8 mouse cellular contexts compared by ENCODE assay signal in the genomic region with DNA sequence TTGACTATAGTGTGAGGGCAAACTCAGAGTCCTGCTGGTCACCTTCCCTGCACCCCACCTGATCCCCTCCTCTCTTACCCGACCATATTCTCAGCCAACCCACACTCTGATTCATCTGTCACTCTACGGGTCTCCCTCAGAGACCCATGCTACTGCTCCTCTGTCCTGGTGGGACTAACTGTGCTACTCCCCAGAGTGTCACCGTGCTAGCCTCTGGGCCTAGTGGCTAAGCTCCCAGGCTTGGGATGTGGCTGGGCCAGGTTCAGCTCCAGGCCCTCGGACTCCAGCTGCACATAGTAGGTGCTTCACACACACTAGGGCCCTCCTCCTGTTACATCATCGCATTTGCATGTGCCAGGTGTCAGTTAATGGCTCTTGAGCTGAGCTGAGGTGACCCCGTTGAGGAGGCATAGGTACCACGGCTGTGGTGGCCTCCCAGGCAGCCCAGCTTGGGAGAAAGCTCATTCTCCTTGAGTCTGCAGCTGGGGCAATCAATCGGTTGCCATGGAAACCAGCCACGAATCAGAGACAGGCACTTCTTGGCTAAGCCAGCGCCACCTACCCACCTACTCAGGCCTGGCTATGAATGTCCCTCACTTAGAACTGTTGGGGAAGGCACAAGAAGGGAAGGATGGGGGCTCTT. TPM values are rescaled to one million over a fixed set of nuclear protein-coding genes. Genes with fewer than 3 reads are reported as not detected.
DNase-seq lines count a peak whose midpoint lies in the region; ATAC-seq lines count a peak whose summit lies in the region.
"Had no signal": no experiment of that assay in that cellular context is flagged by ENCODE, and none has a peak within 500 bp of the region (broad histone marks: within the 10 kb centered on the region; RNA-seq: fewer than 3 reads in every experiment).

No protein-coding gene starts in this region.

- peak; percentile 75 for ATAC-seq in hindbrain, embryonic 12.5 days (ENCODE audit: low FRiP score)

- no peaks in the 10 kb centered on the region for H3K27me3 ChIP-seq in hindbrain, embryonic 12.5 days

- H3K36me3 ChIP-seq in hindbrain, embryonic 12.5 days: no peaks in the 10 kb centered on the region
- H3K36me3 ChIP-seq: embryonic facial prominence, embryonic 15.5 days had no signal

- H3K4me2 ChIP-seq in hindbrain, embryonic 12.5 days (replicated peaks): no peak overlapping the region
- H3K4me2 ChIP-seq: embryonic facial prominence, embryonic 15.5 days had no signal

- peaks cover 69% of the 10 kb centered on the region for H3K4me1 ChIP-seq in hindbrain, embryonic 12.5 days

- H3K27ac ChIP-seq in hindbrain, embryonic 12.5 days: peak overlapping the region; percentile 80
- H3K27ac ChIP-seq: embryonic facial prominence, embryonic 15.5 days had no signal

- no peak overlapping the region for H3K4me3 ChIP-seq in hindbrain, embryonic 12.5 days
- H3K4me3 ChIP-seq: embryonic facial prominence, embryonic 15.5 days had no signal

- no peaks in the 10 kb centered on the region for H3K9me3 ChIP-seq in hindbrain, embryonic 12.5 days (replicated peaks)
- H3K9me3 ChIP-seq: embryonic facial prominence, embryonic 15.5 days had no signal

- no peak overlapping the region for H3K9ac ChIP-seq in hindbrain, embryonic 12.5 days
- H3K9ac ChIP-seq: embryonic facial prominence, embryonic 15.5 days had no signal

- peak; percentile 66 for DNase-seq in ES-CJ7 (ENCODE audit: low read depth, low spot score)
- peak; percentile 68 for DNase-seq in brain, embryonic 18.5 days (ENCODE audit: low read depth, low spot score)
- DNase-seq in mesoderm, embryonic 11.5 days (ENCODE audit: low read depth, low spot score): peak; percentile 85
- DNase-seq in telencephalon, adult 2 months (ENCODE audit: low read depth, low spot score): peak; percentile 82
- no peak for DNase-seq in urinary bladder, postnatal 10 days (ENCODE audit: low spot score)
- no peak for DNase-seq in kidney, postnatal 10 days

- 29% methylated on average over 10 of the region's 10 CpGs for WGBS in hindbrain, embryonic 12.5 days

RNA-seq across cellular contexts. Expression of a gene that starts 37.4 kb away (rescaled TPM):
- polyA plus RNA-seq in hindbrain, embryonic 12.5 days (2016; fragmentation: Nextera tagmentation; extraction: Ambion mirVana): 6.3 and 7.8 TPM in 2 replicates

Comparison
In these comparisons a context has a peak if more than half of its experiments do, and no peak if none do; other contexts are left out.
1. DNase-seq: peak in ES-CJ7 (single experiment), brain, embryonic 18.5 days (single experiment), mesoderm, embryonic 11.5 days (single experiment) and telencephalon, adult 2 months (single experiment); none in urinary bladder, postnatal 10 days (single experiment) and kidney, postnatal 10 days (single experiment).